Mouse (Mus musculus) left cerebral cortex, adult 2 months (tissue): ENCODE results near the gene Maml1. TPM values are rescaled to one million over a fixed set of nuclear protein-coding genes. Genes with fewer than 3 reads are reported as not detected.

Experiments used
- DNase-seq, 2 experiments: peaks; one replicate each; pipeline ENCODE4 v3.0.0; 2021 to 2022; ENCODE audit warnings: low spot score in 2 of 2, mixed read lengths in 1 of 2; ENCODE audit errors: extremely low spot score in 1 of 2
- H3K27ac ChIP-seq: fragments of 200-600 bp; 2 replicates; pipeline ENCODE4 v1.8.1; 2022
- H3K4me3 ChIP-seq: fragments of 200-600 bp; 2 replicates; pipeline ENCODE4 v1.8.1; 2022
- CTCF ChIP-seq: fragments of 200-600 bp; IDR thresholded peaks from 2 replicates; pipeline ENCODE4 v1.8.1; 2022; ENCODE audit warnings: antibody characterized with exemption, mild to moderate bottlenecking, moderate library complexity
- intact Hi-C: fragments of 180-260 bp; cut with DNase I; formaldehyde crosslinking; loops from one replicate; pipeline ENCODE4 v1.15.1; 2025
- total RNA-seq, 2 experiments: library from RNA; stranded (reverse); gene quantifications; 2 replicates each; pipeline ENCODE4 v1.2.3; 2021

Maml1 gene
- total RNA-seq, 2 experiments from 2014 or later, result 11.1 to 11.5 TPM

GRCm38 (mm10) chr11:50254010-50254580, 38.0 kb downstream of the Maml1 start:
- no peak for TF ChIP-seq CTCF
- Histone ChIP-seq H3K4me3 (no peak overlapping the region), H3K27ac (peak overlapping the region; percentile 83)
- intact Hi-C loops, result no loop called here
- peak; percentile 80 to 82 for DNase-seq

- intact Hi-C loops, result no loop called here
- Histone ChIP-seq H3K27ac (peak overlapping the region; percentile 13; the same call in 1 of the 2 replicates), H3K4me3 (no peak overlapping the region)
- TF ChIP-seq CTCF, result no peak
- no peak for DNase-seq
Observed at GRCm38 (mm10) chr11:50253393-50253792, 38.7 kb downstream of the Maml1 start.

- no peak for DNase-seq
- Histone ChIP-seq H3K4me3 (no peak overlapping the region), H3K27ac (peak overlapping the region; percentile 13; the same call in 1 of the 2 replicates)
- intact Hi-C loops, result no loop called here
- no peak for TF ChIP-seq CTCF
Observed at GRCm38 (mm10) chr11:50252684-50253265, 39.3 kb downstream of the Maml1 start.

GRCm38 (mm10) chr11:50252166-50252565, 39.9 kb downstream of the Maml1 start:
- TF ChIP-seq CTCF, result no peak
- intact Hi-C loops, result no loop called here
- H3K4me3 ChIP-seq, result no peak overlapping the region
- DNase-seq, result no peak
- no peak overlapping the region for H3K27ac ChIP-seq

GRCm38 (mm10) chr11:50248473-50249171, 43.5 kb downstream of the Maml1 start:
- Histone ChIP-seq H3K27ac (no peak overlapping the region), H3K4me3 (no peak overlapping the region)
- TF ChIP-seq CTCF, result no peak
- DNase-seq, result no peak
- intact Hi-C loops, result no loop called here

- intact Hi-C loops, result no loop called here
- Histone ChIP-seq H3K27ac (no peak overlapping the region), H3K4me3 (no peak overlapping the region)
- DNase-seq, result no peak
- TF ChIP-seq CTCF, result no peak
Observed at GRCm38 (mm10) chr11:50245269-50245668, 46.8 kb downstream of the Maml1 start.

- Histone ChIP-seq H3K27ac (no peak overlapping the region), H3K4me3 (no peak overlapping the region)
- no peak for DNase-seq
- TF ChIP-seq CTCF, result no peak
- intact Hi-C loops, result no loop called here
Observed at GRCm38 (mm10) chr11:50243926-50244325, 48.2 kb downstream of the Maml1 start.

- no peak overlapping the region for H3K27ac ChIP-seq
- TF ChIP-seq CTCF, result no peak
- intact Hi-C loops, result loop anchor here (2.0 kb wide), 1 partner anchor 48 kb away; no protein-coding TSS in a partner anchor
- DNase-seq, result no peak
- no peak overlapping the region for H3K4me3 ChIP-seq
Observed at GRCm38 (mm10) chr11:50240235-50240911, 51.7 kb downstream of the Maml1 start.

- no peak overlapping the region for H3K4me3 ChIP-seq
- no peak for TF ChIP-seq CTCF
- no peak for DNase-seq
- intact Hi-C loops, result no loop called here
- H3K27ac ChIP-seq, result no peak overlapping the region
Observed at GRCm38 (mm10) chr11:50238821-50239791, 53.0 kb downstream of the Maml1 start.

GRCm38 (mm10) chr11:50238324-50238723, 53.8 kb downstream of the Maml1 start, which contains the start of gene Ltc4s:
Ltc4s (minus strand) TSS chr11:50238616.
- DNase-seq, result no peak
- H3K4me3 ChIP-seq, result peak within 1 kb of the TSS; percentile 63
- TF ChIP-seq CTCF, result no peak
- no peak within 1 kb of the TSS for H3K27ac ChIP-seq
- intact Hi-C loops, result no loop called here
